Mouse (Mus musculus) lung, postnatal 0 days (tissue): ENCODE data around the gene Fbxw8.

Experiments
- CTCF ChIP-seq: IDR thresholded peaks from 2 replicates; pipeline ENCODE4 v1.5.1; 2016; ENCODE audit warnings: antibody characterized with exemption, mild to moderate bottlenecking
- EP300 ChIP-seq: IDR thresholded peaks from 2 replicates; pipeline ENCODE4 v1.6.1; 2016; ENCODE audit warnings: antibody characterized with exemption, mild to moderate bottlenecking, control low read depth

DNA sequence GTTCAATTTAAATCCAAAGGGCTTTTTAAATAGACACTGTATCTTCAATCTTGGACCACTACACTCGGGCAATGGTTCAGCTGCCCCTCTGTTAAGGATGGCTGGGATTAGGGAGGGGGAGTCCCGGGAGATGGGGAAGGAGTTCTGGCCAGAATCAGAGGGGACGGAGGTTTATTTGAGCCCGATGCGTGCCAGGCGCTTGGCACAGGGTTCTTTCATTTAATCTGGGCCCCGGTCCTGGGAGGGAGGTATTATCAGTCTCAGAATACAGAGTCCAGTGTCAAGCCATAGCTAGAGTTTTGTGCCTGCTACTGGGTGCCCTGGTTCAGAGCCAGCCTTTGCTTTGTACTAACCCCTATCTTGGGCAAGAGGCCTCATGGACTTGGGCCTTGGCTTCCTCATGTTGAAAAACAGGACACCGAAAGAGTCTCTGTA is 12.3 kb upstream of the Fbxw8 start:
- TF ChIP-seq CTCF (no peak), EP300 (no peak)
